Mouse (Mus musculus) brain, embryonic 18.5 days (tissue): ENCODE data around the gene Gpr179.

ENCODE experiments used
- DNase-seq: peaks from one replicate; pipeline ENCODE4 v3.0.0-alpha.2; 2012; ENCODE audit warnings: low read depth, low spot score

Gene Gpr179

GRCm38 (mm10) chr11:97287643-97288042 lies 64.2 kb downstream of the Gpr179 start:
- no peak for DNase-seq

GRCm38 (mm10) chr11:97286973-97287372 lies 64.9 kb downstream of the Gpr179 start:
- no peak for DNase-seq

GRCm38 (mm10) chr11:97285852-97286775 lies 65.8 kb downstream of the Gpr179 start:
- DNase-seq: no peak

- no peak for DNase-seq
These were observed 67.0 kb downstream of the Gpr179 start for GRCm38 (mm10) chr11:97284854-97285253.

DNA sequence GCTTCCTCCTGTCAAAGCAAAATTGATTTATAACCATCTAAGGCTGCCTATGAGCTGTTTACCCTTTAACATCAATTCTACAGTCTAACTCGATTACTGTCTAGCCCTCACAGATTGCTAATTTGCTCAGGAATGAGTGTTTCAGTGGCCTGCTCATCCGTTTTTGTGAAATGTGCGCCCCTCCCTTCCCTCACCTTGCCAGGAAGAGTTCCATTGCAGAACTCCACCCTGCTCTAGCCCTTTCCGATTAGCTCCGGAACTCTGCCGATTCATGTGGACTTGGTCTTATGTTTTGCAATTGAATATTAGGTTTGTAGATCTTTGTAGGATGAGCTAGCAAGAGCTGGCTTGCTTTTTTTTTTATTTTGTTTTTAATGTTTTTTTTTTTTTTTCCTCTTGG lies 69.7 kb downstream of the Gpr179 start:
- DNase-seq: no peak
